Mouse (Mus musculus) neutrophil, adult 65 days (primary cell): ENCODE data around the gene Cma2. TPM values are rescaled to one million over a fixed set of nuclear protein-coding genes. Genes with fewer than 3 reads are reported as not detected.

Experiments used
- total RNA-seq: library from RNA; stranded (reverse); gene quantifications from 2 replicates; pipeline ENCODE4 v1.2.4, GENCODE M21; 2023

The Cma2 gene
- not detected in 2 replicates for total RNA-seq

DNA sequence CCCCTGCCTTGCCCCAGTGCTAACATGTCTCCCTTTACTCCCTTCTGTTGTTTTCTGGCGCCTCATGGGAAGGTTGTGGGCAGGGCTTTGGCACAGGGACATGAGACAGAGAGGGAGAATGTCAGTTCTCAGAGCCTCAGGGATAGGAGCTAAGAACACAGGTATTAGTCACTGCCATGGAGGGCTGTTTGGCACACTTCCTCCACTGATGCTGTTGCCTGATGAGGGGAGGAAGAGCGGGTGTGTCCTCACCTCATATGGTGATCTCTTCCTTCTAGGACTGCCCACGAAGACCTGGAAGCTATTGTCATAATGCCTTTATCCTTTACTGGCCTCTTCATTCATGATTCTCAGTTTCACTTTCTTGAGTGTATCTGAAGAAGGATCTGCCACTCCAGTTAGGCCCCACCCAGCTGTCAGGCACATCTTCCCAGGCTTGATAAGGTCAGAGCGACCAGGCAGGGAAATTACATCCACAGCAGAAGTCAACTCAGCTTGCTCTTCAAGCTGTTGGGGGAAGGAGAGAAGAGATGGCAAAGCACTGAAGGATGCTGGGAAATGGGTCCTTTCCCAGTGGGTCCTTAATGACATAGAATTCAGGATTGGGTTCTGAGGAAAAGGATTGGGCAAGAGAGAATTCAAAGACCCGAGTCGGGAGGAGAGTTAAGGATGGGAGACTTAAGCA is at the start of gene Cma2:
Cma2 (plus strand) TSS at position 635 of the 685 bp plus-strand sequence.

DNA sequence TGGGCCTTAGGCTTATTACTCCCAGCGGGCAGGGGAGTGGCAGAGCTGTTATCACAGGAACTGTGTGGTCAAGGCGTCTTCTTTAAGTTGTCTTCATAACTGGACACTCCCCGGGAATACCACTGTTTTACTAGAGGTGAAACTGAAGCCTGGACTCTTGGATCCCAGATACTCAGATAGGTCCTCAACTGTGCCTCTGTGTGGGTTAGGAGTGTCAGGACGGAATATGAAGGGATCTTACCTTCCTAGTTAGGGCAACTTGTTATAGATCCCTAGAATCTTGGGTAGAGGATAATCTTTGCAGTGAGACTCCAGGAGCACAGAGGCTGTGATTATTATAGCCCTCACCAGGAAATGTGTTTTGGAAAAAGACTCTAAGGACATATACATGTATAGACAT is 6.2 kb upstream of the Cma2 start, which contains the start of gene Cma1:
Cma1 (minus strand) TSS at position 101 of the 400 bp plus-strand sequence.

DNA sequence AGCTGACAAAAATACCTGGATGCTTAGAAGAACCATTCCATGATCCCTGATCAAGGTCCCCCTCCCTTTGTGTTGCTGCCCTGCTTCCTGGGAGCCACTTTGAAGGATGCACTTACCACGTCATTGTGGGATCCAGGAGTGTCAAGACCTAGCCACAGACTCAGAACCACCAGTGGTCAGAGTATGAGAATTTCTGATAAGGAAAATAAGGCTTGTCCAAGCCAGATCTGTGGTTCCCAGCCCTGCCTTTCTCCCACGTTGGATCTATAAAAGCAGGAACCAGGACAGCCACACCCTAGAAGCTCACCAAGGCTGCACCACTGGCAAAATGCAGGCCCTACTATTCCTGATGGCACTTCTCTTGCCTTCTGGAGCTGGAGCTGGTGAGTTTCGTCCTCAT is 66.9 kb downstream of the Cma2 start, which contains the start of gene Mcpt1:
Mcpt1 (plus strand) TSS at position 301 of the 400 bp plus-strand sequence.

Other genes with a start within 250 kb of the Cma2 start
- 2.1 and 2.6 TPM in 2 replicates for gene Tgm1, start 237.1 kb upstream of the Cma2 start, total RNA-seq
- gene Rabggta, start 228.7 kb upstream of the Cma2 start, total RNA-seq: 23.7 and 38.4 TPM in 2 replicates
- gene Dhrs1, start 205.3 kb upstream of the Cma2 start, total RNA-seq: 47.8 and 56.7 TPM in 2 replicates
- 12.1 and 17.3 TPM in 2 replicates for gene Nop9, start 205.3 kb upstream of the Cma2 start, total RNA-seq
- 0.77 TPM in 1 of 2 replicates, not detected in the other for gene Cideb, start 192.5 kb upstream of the Cma2 start, total RNA-seq
- 0.43 and 1.0 TPM in 2 replicates for gene Ltb4r2, start 189.6 kb upstream of the Cma2 start, total RNA-seq
- gene Ltb4r1, start 185.0 kb upstream of the Cma2 start, total RNA-seq: 203 and 207 TPM in 2 replicates
- 0.63 TPM in 1 of 2 replicates, not detected in the other for gene Adcy4, start 166.9 kb upstream of the Cma2 start, total RNA-seq
- gene Ripk3, start 162.1 kb upstream of the Cma2 start, total RNA-seq: 42.5 and 50.7 TPM in 2 replicates
- not detected in 2 replicates for gene Nfatc4, start 127.8 kb upstream of the Cma2 start, total RNA-seq
- gene Nynrin, start 97.0 kb upstream of the Cma2 start, total RNA-seq: 1.1 and 3.0 TPM in 2 replicates
- 0.48 and 0.54 TPM in 2 replicates for gene Cbln3, start 66.6 kb upstream of the Cma2 start, total RNA-seq
- gene Khnyn, start 66.0 kb upstream of the Cma2 start, total RNA-seq: 107 and 146 TPM in 2 replicates
- 1.9 and 2.2 TPM in 2 replicates for gene Sdr39u1, start 50.7 kb upstream of the Cma2 start, total RNA-seq
- not detected in 2 replicates for gene Cma1, start 6.3 kb upstream of the Cma2 start, total RNA-seq
- gene Mcpt1, start 67.0 kb downstream of the Cma2 start, total RNA-seq: not detected in 2 replicates
- gene Mcpt9, start 79.5 kb downstream of the Cma2 start, total RNA-seq: not detected in 2 replicates
- not detected in 2 replicates for gene Mcpt2, start 91.1 kb downstream of the Cma2 start, total RNA-seq
- not detected in 2 replicates for gene Mcpt4, start 111.3 kb downstream of the Cma2 start, total RNA-seq
- gene Mcpt8, start 134.3 kb downstream of the Cma2 start, total RNA-seq: 83.0 and 87.4 TPM in 2 replicates
- 123 and 127 TPM in 2 replicates for gene Ctsg, start 151.6 kb downstream of the Cma2 start, total RNA-seq
- not detected in 2 replicates for gene Gzme, start 169.6 kb downstream of the Cma2 start, total RNA-seq
- not detected in 2 replicates for gene Gzmd, start 181.6 kb downstream of the Cma2 start, total RNA-seq
- gene Gzmg, start 208.6 kb downstream of the Cma2 start, total RNA-seq: not detected in 2 replicates
- not detected in 2 replicates for gene Gzmn, start 223.6 kb downstream of the Cma2 start, total RNA-seq